Mouse (Mus musculus): ENCODE results near the gene Stoml1.

The Stoml1 gene

GRCm38 (mm10) chr9:58255105-58255504 is 2.1 kb downstream of the Stoml1 start:
- no peak for TF ChIP-seq GATA4 (IDR thresholded peaks at IDR 0.05; ENCODE audit: insufficient replicate concordance, low read length)

GRCm38 (mm10) chr9:58255704-58256685 is 3.0 kb downstream of the Stoml1 start:
- no peak for TF ChIP-seq GATA4 (IDR thresholded peaks at IDR 0.05; ENCODE audit: insufficient replicate concordance, low read length)

GRCm38 (mm10) chr9:58262507-58262906 is 9.5 kb downstream of the Stoml1 start:
- TF ChIP-seq GATA4 (IDR thresholded peaks at IDR 0.05; ENCODE audit: insufficient replicate concordance, low read length): no peak

GRCm38 (mm10) chr9:58265368-58265767 is 12.4 kb downstream of the Stoml1 start:
- no peak for TF ChIP-seq GATA4 (IDR thresholded peaks at IDR 0.05; ENCODE audit: insufficient replicate concordance, low read length)

- no peak for TF ChIP-seq GATA4 (IDR thresholded peaks at IDR 0.05; ENCODE audit: insufficient replicate concordance, low read length)
Measured at GRCm38 (mm10) chr9:58266571-58267011, 13.6 kb downstream of the Stoml1 start.

- no peak for TF ChIP-seq GATA4 (IDR thresholded peaks at IDR 0.05; ENCODE audit: insufficient replicate concordance, low read length)
Measured at GRCm38 (mm10) chr9:58267046-58267445, 14.1 kb downstream of the Stoml1 start.

- no peak for TF ChIP-seq GATA4 (IDR thresholded peaks at IDR 0.05; ENCODE audit: insufficient replicate concordance, low read length)
Measured at GRCm38 (mm10) chr9:58268384-58269313, 15.7 kb downstream of the Stoml1 start.

GRCm38 (mm10) chr9:58270081-58270480 is 17.1 kb downstream of the Stoml1 start:
- TF ChIP-seq GATA4 (IDR thresholded peaks at IDR 0.05; ENCODE audit: insufficient replicate concordance, low read length): no peak

- no peak for TF ChIP-seq GATA4 (IDR thresholded peaks at IDR 0.05; ENCODE audit: insufficient replicate concordance, low read length)
Measured at GRCm38 (mm10) chr9:58271109-58271508, 18.1 kb downstream of the Stoml1 start.

- no peak for TF ChIP-seq GATA4 (IDR thresholded peaks at IDR 0.05; ENCODE audit: insufficient replicate concordance, low read length)
Measured at GRCm38 (mm10) chr9:58272068-58272541, 19.1 kb downstream of the Stoml1 start.

GRCm38 (mm10) chr9:58272855-58273254 is 19.9 kb downstream of the Stoml1 start:
- TF ChIP-seq GATA4 (IDR thresholded peaks at IDR 0.05; ENCODE audit: insufficient replicate concordance, low read length): no peak

- no peak for TF ChIP-seq GATA4 (IDR thresholded peaks at IDR 0.05; ENCODE audit: insufficient replicate concordance, low read length)
Measured at GRCm38 (mm10) chr9:58274101-58274604, 21.2 kb downstream of the Stoml1 start.

- TF ChIP-seq GATA4 (IDR thresholded peaks at IDR 0.05; ENCODE audit: insufficient replicate concordance, low read length): no peak
Measured at GRCm38 (mm10) chr9:58274626-58275025, 21.7 kb downstream of the Stoml1 start.

GRCm38 (mm10) chr9:58275115-58275774 is 22.3 kb downstream of the Stoml1 start:
- TF ChIP-seq GATA4 (IDR thresholded peaks at IDR 0.05; ENCODE audit: insufficient replicate concordance, low read length): no peak

GRCm38 (mm10) chr9:58275797-58276196 is 22.8 kb downstream of the Stoml1 start:
- TF ChIP-seq GATA4 (IDR thresholded peaks at IDR 0.05; ENCODE audit: insufficient replicate concordance, low read length): no peak
